Mouse (Mus musculus): ENCODE data around the gene Draxin.
"Not testable (repeated sequence)": the region's sequence is repeated elsewhere in the genome, so short reads cannot be mapped to it uniquely, and the experiment has no call there.

Draxin gene

DNA sequence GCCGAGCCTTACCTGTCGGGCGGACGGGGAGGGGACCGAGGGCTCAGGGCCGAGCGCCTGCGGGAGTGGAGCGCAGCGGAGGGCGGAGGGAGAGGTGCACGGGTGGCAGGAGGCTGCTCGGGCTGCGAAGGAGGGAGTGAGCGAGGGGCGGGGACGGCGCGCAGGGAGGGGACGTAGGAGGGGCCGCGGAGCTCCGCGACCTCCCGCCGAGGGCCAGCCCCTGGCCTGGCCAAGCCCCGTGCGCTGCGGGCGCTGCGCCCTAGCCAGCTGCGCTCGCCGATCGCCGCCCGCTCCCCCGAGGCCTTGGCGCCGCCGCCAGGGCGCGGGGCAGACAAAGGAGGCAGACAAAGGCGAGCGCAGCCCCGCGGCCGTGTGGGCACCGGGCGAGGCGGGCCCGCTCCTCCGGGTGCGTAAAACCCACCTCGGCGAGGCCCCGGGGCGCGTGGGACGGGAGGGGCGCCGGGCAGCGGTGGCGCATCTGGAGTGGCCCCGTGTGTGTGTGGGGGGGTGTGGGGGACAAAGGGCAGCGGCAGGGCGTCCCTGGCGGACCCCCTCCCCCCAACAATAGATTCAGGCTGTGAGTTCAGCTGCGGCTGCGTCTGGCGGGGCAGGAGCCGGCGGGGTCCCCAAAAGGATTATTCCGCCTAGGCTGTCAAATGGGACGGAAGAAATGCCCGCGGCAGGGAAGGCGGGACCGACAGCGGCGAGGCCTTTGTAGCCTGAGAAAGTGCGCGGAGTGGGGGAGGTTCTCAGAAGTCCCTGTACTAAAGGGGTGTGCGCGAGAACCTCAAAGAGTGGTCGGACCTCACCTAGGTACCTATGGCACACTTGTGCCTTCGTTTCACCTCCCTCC lies at the start of gene Draxin:
Gene Draxin (minus strand): TSS at position 138 of the 853 bp plus-strand sequence.
- no peak for DNase-seq (ENCODE audit: low read depth, low spot score)

DNA sequence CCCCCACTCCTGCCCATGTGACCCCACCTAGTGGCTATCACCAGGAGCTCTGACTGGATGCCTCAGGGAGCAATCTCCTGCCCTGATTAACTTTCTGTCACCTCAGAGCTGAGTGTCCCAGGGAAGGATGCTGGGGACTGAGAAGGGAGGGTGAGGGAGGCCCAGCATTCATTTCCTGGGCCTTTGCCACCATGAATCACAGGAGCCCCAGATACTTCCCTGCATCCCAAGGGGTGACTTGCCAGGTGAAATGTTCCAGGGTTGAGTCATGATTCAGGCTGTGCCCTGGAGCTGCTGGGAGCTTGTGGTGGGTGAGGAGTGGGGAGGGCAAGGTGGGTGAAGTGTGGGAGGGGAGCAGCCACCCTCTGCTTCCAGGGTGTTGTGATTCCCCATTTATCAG lies 47.2 kb upstream of the Draxin start:
- DNase-seq (ENCODE audit: low read depth, low spot score) = no peak

DNA sequence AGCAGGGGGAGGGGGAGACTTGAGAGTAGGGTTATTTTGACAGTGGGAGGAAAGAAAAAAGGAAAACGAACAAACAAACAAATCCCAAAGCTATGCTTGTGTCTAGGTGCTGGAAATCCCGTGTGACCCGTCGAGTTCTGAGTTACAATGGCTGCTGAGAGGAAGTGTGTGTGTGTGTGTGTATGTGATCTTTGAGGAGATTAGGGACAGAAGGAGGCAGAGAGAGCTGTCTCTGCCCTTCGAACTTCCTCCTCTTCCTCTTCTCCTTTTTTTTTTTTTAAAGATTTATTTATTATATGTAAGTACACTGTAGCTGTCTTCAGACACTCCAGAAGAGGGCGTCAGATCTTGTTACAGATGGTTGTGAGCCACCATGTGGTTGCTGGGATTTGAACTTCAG lies 46.1 kb upstream of the Draxin start:
- DNase-seq (ENCODE audit: low read depth, low spot score) = not testable (repeated sequence)

DNA sequence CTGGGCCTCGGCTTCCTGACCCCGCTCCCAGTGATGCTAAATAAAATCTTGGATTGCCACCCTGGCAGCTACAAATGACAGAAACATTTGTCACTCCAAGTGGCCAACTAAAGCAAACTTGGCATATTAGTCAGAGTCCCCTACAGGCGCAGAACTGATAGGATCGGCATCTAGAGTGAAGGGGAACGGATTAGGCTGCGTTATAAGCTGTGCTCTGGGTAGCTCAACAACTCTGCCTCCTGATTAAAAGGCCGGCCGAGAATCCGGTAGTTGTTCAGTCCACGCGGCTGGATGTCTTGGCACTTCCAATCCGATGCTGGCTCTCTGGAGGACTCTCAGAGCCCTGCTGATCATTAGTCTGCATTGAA lies 44.0 kb upstream of the Draxin start:
- DNase-seq (ENCODE audit: low read depth, low spot score) = no peak

DNA sequence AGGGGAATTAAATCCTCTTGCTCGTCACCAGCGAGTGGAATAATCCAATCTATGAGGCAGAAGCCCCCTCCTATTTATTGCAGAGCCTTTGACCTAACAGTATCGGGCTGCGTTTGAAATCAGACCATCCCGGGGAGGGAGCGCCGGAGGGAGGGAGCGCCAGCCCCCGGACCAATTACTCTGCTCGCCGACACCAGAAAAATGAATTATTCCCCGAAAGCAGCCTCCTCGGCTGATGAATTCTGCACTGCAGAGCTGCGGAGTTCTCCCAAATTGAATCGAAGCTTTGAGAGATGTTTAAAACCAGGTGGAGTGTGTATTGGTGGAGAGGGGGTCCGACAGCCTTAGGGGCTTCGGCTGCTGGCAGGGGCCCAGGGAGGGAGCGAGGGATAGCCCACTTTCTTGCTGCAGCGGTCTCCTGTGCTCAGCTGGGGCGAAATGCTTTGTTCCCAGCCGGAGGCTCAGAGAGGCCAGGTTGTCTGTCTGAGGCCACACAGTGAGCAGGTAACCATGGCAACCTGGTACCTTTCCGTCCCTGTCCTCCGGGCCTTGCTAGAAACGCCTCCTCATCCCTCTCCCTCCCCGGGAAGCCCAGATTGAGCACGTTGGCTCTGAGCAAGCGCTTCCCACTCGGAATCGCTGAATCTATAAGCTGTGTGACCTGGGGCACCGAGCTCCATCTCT lies 43.5 kb upstream of the Draxin start:
- DNase-seq (ENCODE audit: low read depth, low spot score) = no peak

DNA sequence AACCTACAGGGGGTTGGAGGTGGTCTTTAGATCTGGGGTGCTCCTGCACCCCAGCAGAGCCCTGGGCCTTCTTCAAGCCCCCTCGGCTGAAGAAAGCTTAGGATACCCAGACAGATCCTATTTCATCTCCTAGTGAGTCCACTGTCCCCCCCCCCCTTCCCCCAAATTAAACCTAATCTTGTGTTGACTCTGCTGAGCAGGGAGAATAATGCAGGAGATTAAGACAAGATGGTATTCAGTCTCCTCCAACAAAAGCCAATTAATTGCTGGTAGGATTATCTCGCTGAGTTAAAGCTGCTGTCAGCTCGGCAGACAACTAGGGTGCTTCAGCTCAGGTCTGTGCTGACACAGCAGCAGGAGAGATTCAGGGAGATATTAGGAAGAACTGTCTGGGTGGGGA lies 40.8 kb upstream of the Draxin start:
- peak; percentile 82 for DNase-seq (ENCODE audit: low read depth, low spot score)

DNA sequence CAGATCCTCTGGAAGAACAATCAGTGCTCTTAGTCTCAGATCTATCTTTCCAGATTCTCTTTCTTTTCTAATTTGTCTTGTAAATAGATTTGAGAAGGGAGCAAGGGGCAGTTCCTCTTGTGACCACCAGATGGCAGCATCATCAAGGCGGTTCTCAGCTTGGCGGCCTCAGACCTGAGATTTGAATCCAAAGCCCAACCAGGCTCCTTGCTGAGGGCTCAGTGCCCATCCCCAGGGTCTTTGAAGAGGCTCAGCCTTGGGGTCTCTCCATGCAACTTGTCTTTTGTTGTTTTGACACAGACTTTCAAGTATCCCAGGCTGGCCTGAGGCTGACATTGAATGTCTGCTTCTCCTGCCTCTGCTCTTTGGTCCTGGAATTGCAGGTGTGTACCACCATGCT lies 40.3 kb upstream of the Draxin start:
- peak; percentile 50 for DNase-seq (ENCODE audit: low read depth, low spot score)

DNA sequence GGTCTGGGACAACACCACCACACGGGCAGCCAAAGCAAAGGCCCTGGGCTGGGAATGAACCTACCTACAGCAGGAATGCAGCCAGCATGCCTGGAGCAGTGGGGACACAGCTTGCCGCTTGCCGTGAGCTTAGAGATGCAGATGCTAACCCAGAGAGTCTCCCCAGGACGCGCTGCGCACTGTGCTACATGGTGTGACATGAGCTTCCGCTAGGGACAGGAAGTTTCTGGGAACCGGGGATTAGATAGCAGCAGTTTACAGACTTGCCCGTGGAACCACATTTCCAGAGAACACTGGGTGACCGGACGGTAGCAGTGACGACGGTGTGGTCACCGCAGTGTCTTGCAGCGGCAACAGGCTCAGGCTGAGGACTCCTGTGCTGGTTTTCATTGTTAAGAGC lies 39.1 kb upstream of the Draxin start:
- DNase-seq (ENCODE audit: low read depth, low spot score) = no peak

DNA sequence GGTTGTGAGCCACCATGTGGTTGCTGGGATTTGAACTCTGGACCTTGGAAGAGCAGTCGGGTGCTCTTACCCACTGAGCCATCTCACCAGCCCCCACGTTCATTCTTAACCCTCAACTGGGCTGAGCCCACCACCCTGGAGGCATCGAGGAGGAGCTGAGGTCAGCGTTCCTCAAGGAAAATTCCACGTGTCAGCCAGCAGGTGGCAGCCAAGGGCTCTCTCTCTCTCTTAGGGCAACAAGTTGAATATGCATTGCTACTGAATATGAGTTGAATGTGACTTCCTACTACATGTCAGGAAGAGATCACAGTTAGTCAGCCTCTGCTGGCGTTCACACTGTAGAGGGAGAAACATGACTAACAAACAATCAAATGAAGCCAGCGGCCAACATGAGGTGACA lies 37.8 kb upstream of the Draxin start:
- DNase-seq (ENCODE audit: low read depth, low spot score) = peak; percentile 56

DNA sequence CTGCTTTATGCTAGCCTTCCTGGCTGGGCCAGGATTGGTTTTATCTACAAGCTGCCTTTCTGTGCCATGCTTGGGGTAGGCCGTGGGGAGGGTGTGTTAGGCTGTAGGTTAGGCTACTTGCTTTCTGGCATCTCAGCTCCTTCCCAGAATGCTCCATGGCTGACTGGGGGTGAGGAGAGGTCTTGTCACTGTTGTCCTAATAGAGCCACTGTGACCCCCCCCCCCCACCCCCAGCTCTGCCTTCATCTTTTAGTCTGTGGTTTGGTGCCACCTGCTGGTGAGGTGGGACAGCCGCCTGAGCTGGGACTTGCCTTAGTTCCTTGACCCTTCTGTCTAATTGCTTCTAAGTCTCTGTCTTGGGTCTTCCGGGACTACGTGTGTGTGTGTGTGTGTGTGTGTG lies 36.5 kb upstream of the Draxin start:
- DNase-seq (ENCODE audit: low read depth, low spot score) = peak; percentile 72

DNA sequence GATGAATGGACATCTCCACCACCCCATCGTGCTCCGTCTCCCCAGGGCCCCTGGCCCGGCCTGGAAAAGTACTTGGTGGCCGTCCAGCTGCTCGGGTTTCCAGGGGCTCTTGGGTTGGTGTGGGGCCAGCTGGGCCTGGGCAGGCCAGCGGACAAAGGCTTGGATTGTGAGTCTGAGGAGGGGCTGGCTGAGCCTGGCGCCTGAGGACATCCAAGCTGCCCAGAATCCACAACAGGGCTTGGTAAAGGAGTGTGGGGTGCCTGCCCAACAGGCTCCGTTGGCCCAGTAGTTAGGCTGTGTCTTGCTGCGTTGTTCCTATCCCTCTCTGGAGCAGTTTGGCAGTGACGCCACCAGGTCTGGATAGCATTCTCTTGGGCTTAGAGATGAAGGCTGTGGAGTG lies 35.9 kb upstream of the Draxin start:
- no peak for DNase-seq (ENCODE audit: low read depth, low spot score)

DNA sequence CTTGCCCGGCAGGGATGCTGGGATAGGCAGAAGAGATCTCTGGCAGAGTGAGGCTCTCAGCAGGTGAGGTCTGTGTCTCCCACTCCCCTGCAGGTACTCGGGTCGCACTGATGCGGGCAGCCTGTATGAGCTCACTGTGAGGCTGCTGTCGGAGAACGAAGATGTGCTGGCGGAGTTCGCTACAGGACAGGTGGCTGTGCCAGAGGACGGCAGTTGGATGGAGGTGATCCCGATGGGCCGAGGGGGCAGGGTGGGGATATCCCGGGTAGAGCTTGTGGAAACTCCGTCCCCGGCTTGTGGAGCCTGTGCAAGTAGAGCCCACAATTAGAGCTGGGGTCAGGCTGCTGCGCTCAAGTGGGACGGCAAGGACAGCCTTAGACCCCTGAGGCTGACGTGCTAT lies 35.1 kb upstream of the Draxin start:
- no peak for DNase-seq (ENCODE audit: low read depth, low spot score)

DNA sequence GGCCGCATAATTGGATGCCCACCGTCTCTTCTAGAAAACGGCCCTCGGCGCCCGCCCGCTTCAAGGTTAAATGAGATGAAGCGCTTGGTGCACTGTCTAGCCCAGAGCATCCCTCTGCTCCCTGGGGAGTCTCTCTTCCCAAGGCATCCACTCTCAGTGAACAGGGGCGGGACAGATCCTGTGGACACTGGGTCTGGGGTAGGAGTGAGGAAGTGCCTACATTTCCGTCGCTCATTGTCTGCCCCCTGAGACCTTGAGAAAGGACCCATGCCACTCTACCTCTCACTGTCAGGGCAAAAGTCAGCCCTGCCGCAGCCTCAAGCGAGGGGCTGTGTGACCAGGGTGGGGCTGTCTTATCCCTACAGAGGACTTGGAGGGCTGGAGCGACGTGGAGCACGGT lies 34.0 kb upstream of the Draxin start:
- DNase-seq (ENCODE audit: low read depth, low spot score) = no peak

DNA sequence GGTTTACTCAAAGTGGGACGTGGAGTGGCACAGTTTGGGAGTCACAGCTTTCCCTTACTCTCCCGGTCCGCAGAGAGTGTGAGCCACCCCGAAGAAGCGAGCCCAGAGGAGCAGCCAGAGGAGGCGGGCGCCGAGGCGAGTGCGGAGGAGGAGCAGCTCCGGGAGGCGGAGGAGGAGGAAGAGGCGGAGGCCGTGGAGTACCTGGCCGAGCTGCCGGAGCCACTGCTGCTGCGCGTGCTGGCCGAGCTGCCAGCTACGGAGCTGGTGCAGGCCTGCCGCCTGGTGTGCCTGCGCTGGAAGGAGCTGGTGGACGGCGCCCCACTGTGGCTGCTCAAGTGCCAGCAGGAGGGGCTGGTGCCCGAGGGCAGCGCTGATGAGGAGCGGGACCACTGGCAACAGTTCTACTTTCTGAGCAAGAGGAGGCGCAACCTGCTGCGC lies 33.5 kb upstream of the Draxin start:
- DNase-seq (ENCODE audit: low read depth, low spot score) = peak; percentile 63

DNA sequence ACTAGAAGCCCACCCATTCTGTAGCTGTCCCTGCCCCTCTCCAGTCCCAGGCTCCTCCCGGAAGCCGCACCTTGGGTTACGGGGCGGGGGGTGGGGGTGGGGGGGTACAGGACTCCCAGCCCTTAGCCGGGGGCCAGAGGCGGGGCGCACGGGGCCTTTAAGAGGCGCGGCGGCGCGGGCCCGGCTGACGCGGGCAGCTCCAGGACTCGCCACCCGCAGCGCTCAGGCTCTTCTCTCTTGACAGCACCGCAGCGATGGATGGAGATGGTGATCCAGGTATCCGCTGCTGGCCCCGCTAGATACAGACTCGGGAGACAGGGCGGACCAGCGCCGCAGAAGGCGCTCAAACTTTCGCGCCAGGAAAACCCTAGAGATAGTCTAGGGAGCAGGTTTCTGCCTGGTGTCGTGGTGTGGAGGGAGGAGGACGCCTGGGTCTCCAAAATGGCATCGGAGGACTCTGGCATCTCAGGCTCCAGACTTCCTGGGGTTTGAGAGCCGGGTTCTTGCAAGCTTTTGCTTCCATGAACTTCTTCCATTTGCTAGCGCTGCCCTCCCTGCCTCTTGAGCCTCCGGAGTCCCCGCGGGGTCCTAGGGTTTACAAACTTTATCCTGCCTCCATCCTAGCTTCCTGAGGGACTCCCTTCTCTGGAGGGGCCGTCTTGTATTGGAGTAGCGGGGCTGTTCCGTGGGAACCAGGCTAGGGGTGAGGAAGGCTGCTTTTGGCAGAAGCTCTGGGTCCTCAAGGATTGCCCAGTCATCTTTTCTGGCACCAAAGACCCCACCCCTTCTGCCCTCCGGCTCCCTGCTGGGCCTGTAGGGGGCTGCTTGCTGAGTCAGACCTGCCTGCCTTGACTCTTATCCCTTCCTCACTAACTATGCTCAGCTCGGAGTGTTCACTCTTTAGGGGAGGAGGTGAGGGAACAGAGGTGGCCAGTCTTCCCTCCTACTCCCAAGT lies 30.2 kb upstream of the Draxin start, which contains the start of the genes Fbxo44 and Fbxo2:
Gene Fbxo44 (minus strand): TSS at position 47 of the 955 bp plus-strand sequence.
Gene Fbxo2 (plus strand): TSS at position 186 of the 955 bp plus-strand sequence.
- peak; percentile 40 for DNase-seq (ENCODE audit: low read depth, low spot score)

DNA sequence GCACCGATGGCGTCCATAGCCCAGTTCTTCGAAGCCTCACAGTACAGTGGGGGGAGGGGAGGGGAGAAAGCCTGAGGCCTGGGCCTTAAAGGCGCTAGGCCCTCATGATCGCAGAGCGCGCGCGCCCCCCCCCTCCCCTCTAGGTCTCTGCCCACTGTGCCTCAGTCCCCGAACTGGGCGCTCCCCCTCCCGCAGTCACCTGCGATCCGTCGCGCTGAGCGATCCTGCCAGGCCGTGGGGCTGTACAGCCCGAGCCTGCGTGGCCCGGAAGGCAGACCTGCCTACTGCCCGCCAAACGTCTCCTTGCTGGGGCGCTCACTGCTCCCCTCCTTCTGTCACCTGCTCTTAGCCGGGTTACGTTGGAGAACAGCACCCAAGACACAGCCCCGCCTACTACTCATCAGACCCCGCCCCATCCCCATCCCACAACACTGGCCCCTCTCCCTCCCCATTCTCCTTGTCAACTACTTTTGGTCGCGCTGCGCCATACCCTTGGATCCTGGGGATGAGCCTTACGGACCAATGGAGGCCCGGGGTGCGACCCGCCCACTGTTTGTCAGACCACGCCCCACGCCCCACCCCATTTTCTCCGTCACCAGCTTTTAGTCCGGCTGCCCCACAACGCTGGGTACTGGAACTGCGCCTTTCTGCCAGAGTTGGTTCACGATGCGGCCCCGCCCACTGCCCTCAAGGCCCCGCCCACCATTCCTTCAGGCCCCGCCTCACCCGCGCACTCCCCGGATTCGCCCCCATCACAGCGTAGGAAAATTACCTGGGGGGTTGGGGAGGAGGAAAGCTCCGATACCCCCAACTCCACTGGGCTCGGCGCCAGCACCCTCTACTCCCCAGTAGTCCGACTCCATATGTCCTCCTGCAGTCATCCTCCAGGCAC lies 29.3 kb upstream of the Draxin start:
- peak; percentile 86 for DNase-seq (ENCODE audit: low read depth, low spot score)

DNA sequence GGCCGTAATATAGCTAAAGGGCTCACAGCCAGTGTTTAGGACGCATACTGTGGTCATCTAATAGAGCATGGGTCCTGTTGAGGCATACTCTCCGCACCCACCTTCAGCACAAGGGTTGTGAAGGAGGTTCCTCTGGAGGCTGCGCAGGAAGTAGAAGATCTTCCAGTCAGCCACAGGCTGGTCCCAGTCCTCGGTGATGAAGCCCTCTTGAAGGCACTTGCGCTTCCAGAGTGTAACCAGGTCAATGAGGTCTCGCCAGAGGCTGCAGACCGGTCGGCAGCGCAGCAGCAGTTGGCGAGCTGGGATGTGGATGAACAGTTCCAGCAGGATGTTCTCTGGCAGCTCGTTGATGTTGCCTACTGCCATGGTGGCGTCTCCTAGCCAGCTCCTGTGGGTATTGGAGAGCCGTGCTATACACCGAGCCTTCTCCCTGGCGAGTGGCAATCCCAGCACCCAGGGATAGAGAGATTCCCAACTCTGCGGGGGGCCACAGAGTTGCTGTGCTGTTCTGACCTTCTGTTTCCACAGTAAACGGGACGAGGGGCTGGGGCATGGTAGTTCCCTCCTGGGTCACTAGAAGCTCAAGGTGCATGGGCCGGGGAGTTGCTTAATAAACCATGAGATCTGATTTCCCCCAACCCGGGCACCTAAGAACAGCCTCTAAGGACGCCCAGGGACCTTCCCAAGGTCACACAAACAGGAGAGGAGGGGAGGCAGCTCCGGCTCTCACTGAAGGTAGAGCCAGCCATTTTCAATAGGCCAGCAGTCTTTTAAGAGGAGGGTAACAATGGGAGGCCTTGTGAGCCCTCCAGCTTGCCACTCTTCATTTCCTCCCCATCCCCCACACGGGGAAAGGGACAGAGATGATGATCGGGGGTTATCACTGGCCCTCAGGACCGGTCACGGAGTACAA lies 28.2 kb upstream of the Draxin start:
- DNase-seq (ENCODE audit: low read depth, low spot score) = no peak

DNA sequence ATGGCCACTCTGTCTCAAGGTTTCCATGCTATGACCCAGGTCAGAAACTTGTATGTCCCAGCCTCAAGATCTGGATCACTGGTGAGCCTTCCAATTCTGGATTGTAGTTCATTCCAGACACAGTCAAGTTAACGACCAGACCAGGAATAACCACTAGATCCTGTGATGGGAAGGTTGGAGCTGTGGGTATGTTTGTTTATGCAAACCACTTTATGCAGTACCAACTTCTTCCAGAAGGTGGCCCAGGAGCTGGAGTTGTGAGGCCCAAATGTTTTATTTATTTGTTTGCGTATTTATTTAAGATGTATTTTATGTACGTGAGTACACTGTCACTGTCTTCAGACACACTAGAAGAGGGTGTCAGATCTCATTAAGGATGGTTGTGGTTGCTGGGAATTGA lies 24.5 kb upstream of the Draxin start:
- DNase-seq (ENCODE audit: low read depth, low spot score) = peak; percentile 40

DNA sequence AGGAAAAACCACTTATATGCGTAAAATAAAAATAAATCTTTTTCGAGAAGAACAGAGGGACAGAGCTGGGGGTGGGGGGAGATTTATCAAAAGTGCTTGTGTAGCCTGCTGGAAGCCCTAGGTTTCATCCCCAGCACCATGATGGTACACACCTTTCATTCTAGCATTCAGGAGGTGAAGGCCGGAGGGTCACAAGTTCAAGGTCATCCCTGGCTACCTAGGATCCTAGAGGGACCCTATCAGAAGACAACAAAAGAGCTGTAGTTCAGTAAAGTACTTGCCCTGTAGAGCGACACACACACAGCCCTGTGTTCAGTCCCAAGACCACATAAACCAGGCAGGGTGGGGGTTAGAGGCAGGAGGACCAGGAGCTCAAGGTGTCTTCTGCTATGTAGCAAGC lies 23.5 kb upstream of the Draxin start:
- no peak for DNase-seq (ENCODE audit: low read depth, low spot score)

DNA sequence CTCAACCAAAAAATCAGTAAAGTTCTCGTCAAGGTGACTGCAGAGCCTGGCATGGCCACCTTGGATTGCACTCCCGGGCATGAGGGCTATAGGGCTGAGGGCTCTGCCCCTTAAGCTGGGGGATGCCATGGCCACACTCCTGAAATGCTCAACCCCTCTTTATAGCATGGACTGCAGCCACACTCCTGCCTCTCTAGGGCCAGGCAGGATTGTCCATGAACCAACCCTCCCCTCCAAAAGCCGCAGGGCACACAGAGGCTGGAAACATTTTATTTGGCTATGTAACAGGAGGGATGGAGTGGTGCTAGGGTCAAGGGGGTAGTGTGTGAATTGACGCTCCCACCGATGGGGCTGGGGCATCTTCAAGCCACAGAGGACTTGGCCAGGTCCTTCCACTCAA lies 22.0 kb upstream of the Draxin start:
- DNase-seq (ENCODE audit: low read depth, low spot score) = no peak
